Mouse (Mus musculus): ENCODE data around the gene Fbxo2.

- TF ChIP-seq POLR2A (IDR thresholded peaks at IDR 0.05; ENCODE audit: borderline replicate concordance, extremely low read depth, insufficient read depth, insufficient read length, poor library complexity, severe bottlenecking) (no peak), CTCF (IDR thresholded peaks at IDR 0.05; ENCODE audit: borderline replicate concordance, extremely low read depth, insufficient read depth, insufficient read length) (no peak)
Measured at GRCm38 (mm10) chr4:148112519-148112918, 47.9 kb upstream of the Fbxo2 start.

All from brain, embryonic 14.5 days (tissue).